Mouse (Mus musculus) thymus, adult 2 months (tissue): ENCODE results near the gene Plod2. TPM values are rescaled to one million over a fixed set of nuclear protein-coding genes. Genes with fewer than 3 reads are reported as not detected.

Experiments
- DNase-seq: peaks from one replicate; pipeline ENCODE4 v3.0.0; 2021
- H3K27ac ChIP-seq: fragments of 200-500 bp; 2 replicates; pipeline ENCODE4 v1.5.1; 2012; ENCODE audit warnings: low read length, control low read depth; ENCODE audit not compliant: control insufficient read depth, insufficient read depth
- H3K27me3 ChIP-seq: fragments of 200-500 bp; 2 replicates; pipeline ENCODE4 v1.6.1; 2012; ENCODE audit warnings: mild to moderate bottlenecking, low read length, moderate library complexity, mixed read lengths; ENCODE audit not compliant: control insufficient read depth, insufficient read depth
- H3K36me3 ChIP-seq: fragments of 200-500 bp; 2 replicates; pipeline ENCODE4 v1.6.1; 2012; ENCODE audit warnings: mild to moderate bottlenecking, low read length, moderate library complexity; ENCODE audit not compliant: control insufficient read depth, insufficient read depth
- H3K4me1 ChIP-seq: fragments of 200-500 bp; replicated peaks from 2 replicates; pipeline ENCODE4 v1.6.1; 2012; ENCODE audit warnings: low read length; ENCODE audit not compliant: control insufficient read depth, insufficient read depth
- H3K4me3 ChIP-seq: fragments of 200-500 bp; 2 replicates; pipeline ENCODE4 v1.5.1; 2012; ENCODE audit warnings: mild to moderate bottlenecking, low read length, control low read depth, moderate library complexity; ENCODE audit not compliant: control insufficient read depth, insufficient read depth
- CTCF ChIP-seq: fragments of 200-500 bp; IDR thresholded peaks from 2 replicates; pipeline ENCODE4 v1.5.1; 2012; ENCODE audit warnings: mild to moderate bottlenecking, control low read depth, low read length, moderate library complexity, borderline replicate concordance; ENCODE audit not compliant: control insufficient read depth, poor library complexity, insufficient read depth; ENCODE audit errors: extremely low read depth
- POLR2A ChIP-seq: fragments of 200-500 bp; IDR thresholded peaks from 2 replicates; pipeline ENCODE4 v1.6.1; 2012; ENCODE audit warnings: mild to moderate bottlenecking, low read length, control low read depth, moderate library complexity; ENCODE audit not compliant: control insufficient read depth, poor library complexity, insufficient read depth; ENCODE audit errors: extremely low read depth
- WGBS: fragments of 180-500 bp; shearing (Covaris S2); methylation state at CpG from one replicate; pipeline ENCODE4 v1.1.7; 2018; 5-methylcytosine and 5-hydroxymethylcytosine counted together
- polyA plus RNA-seq: library from polyadenylated mRNA; depleted of rRNA; stranded (reverse); fragments of >200 nt; gene quantifications from 2 replicates; pipeline ENCODE4 v1.2.3, GENCODE M21; 2012

Gene Plod2
- polyA plus RNA-seq, 1 experiment = 3.6 TPM

- no peak overlapping the region for H3K27ac ChIP-seq
- 96% methylated on average over 10 of the region's 10 CpGs for WGBS
- no peak for DNase-seq
These were observed 21.3 kb upstream of the Plod2 start for GRCm38 (mm10) chr9:92520751-92521150.

GRCm38 (mm10) chr9:92524506-92524905 lies 17.5 kb upstream of the Plod2 start:
- H3K27ac ChIP-seq = no peak overlapping the region
- no peaks in the 10 kb centered on the region for H3K27me3 ChIP-seq
- DNase-seq = no peak
- WGBS = 85% methylated on average over 4 of the region's 4 CpGs
- no peaks in the 10 kb centered on the region for H3K36me3 ChIP-seq
- no peaks in the 10 kb centered on the region for H3K4me1 ChIP-seq
- no peak for TF ChIP-seq POLR2A
- TF ChIP-seq CTCF = no peak
- no peak overlapping the region for H3K4me3 ChIP-seq

More at GRCm38 (mm10) chr9:92520751-92521150, 21.3 kb upstream of the Plod2 start:
- TF ChIP-seq CTCF = no peak
- no peak for TF ChIP-seq POLR2A
- Histone ChIP-seq H3K4me1 (no peaks in the 10 kb centered on the region), H3K27me3 (no peaks in the 10 kb centered on the region), H3K4me3 (no peak overlapping the region), H3K36me3 (no peaks in the 10 kb centered on the region)

- no peaks in the 10 kb centered on the region for H3K36me3 ChIP-seq
- WGBS = 93% methylated on average over 3 of the region's 3 CpGs
- no peaks in the 10 kb centered on the region for H3K4me1 ChIP-seq
- H3K4me3 ChIP-seq = no peak overlapping the region
- DNase-seq = no peak
- no peak overlapping the region for H3K27ac ChIP-seq
- no peak for TF ChIP-seq CTCF
- no peak for TF ChIP-seq POLR2A
- H3K27me3 ChIP-seq = no peaks in the 10 kb centered on the region
These were observed 12.0 kb upstream of the Plod2 start for GRCm38 (mm10) chr9:92530055-92530454.

GRCm38 (mm10) chr9:92537735-92538134 lies 4.3 kb upstream of the Plod2 start:
- WGBS = 91% methylated on average over 6 of the region's 6 CpGs
- DNase-seq = no peak

GRCm38 (mm10) chr9:92538216-92538615 lies 3.8 kb upstream of the Plod2 start:
- no peak for DNase-seq
- Histone ChIP-seq H3K4me3 (no peak overlapping the region), H3K36me3 (no peaks in the 10 kb centered on the region), H3K27me3 (no peaks in the 10 kb centered on the region), H3K27ac (no peak overlapping the region), H3K4me1 (0 out of 2 replicates have a peak, but pooled peaks cover 3% of the 10 kb centered on the region)
- no peak for TF ChIP-seq POLR2A
- TF ChIP-seq CTCF = no peak
- 89% methylated on average over 6 of the region's 6 CpGs for WGBS

More at GRCm38 (mm10) chr9:92537735-92538134, 4.3 kb upstream of the Plod2 start:
- Histone ChIP-seq H3K27me3 (no peaks in the 10 kb centered on the region), H3K4me1 (0 out of 2 replicates have a peak, but pooled peaks cover 3% of the 10 kb centered on the region), H3K36me3 (no peaks in the 10 kb centered on the region), H3K27ac (no peak overlapping the region), H3K4me3 (no peak overlapping the region)
- TF ChIP-seq POLR2A (no peak), CTCF (no peak)

- DNase-seq = peak; percentile 53
- WGBS = 8% methylated on average over 31 of the region's 31 CpGs
These were observed 781 bp downstream of the Plod2 start for GRCm38 (mm10) chr9:92542591-92543416.

More at GRCm38 (mm10) chr9:92542591-92543416, 781 bp downstream of the Plod2 start:
- peak overlapping the region; percentile 61 for H3K4me3 ChIP-seq
- no peaks in the 10 kb centered on the region for H3K36me3 ChIP-seq
- H3K27me3 ChIP-seq = no peaks in the 10 kb centered on the region
- 0 out of 2 replicates have a peak, but pooled peaks have one; percentile 25 for TF ChIP-seq POLR2A
- no peak for TF ChIP-seq CTCF
- H3K4me1 ChIP-seq = peaks cover 6% of the 10 kb centered on the region; the same call in 1 of the 2 replicates
- H3K27ac ChIP-seq = no peak overlapping the region
